Mouse (Mus musculus): ENCODE results near the gene Stt3a.

Stt3a gene

DNA sequence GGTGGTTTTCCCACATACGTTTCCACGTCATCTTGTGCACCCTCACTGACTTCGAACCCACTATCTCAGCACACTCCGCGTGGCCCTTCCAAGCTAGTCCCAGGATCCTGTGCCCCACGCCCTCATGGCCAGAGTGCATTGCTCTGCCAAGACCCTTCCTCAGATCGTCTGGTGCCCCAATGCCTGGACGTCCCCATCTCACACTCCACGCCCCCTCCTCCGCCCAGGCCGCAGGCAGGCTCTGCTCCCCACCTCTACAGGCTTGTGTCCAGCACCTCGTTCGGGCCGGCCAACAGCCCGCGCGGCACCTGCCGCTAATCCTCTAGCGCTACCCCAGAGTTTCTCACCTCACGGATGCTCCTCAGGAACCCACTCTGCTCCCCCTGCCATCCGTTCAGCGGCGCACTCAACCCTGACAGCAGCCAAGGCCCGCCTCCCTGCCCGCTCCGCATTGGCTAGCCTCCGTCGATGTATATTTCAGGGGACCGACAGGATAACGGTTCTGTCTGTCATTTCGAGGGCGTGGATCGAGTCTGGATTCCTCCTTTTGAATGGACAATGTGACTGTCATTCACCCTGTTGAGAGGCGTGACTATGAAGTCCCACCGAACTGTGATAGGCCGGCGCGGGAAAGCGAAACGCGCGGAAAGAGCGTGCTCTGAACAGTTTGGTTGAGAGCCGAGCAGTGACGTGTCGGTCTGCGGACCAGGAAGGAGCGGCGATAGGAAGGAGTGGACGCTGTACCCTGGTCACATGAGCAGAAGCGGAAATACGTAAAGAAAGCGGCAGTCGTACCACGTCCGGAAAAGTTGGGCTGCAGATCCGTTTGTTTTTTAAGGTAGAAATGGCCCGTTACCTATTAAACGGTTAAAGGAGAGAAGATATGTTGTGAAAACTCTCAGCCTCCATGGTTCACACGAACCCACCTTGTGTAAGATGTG is at the start of gene Stt3a:
Gene Stt3a (minus strand): TSS at position 477 of the 941 bp plus-strand sequence.
- DNase-seq (ENCODE audit: low spot score in 2 of 2), result peak; percentile 99

GRCm38 (mm10) chr9:36814486-36814885 is 47.0 kb upstream of the Stt3a start:
- no peak for DNase-seq (ENCODE audit: low spot score in 2 of 2)

DNA sequence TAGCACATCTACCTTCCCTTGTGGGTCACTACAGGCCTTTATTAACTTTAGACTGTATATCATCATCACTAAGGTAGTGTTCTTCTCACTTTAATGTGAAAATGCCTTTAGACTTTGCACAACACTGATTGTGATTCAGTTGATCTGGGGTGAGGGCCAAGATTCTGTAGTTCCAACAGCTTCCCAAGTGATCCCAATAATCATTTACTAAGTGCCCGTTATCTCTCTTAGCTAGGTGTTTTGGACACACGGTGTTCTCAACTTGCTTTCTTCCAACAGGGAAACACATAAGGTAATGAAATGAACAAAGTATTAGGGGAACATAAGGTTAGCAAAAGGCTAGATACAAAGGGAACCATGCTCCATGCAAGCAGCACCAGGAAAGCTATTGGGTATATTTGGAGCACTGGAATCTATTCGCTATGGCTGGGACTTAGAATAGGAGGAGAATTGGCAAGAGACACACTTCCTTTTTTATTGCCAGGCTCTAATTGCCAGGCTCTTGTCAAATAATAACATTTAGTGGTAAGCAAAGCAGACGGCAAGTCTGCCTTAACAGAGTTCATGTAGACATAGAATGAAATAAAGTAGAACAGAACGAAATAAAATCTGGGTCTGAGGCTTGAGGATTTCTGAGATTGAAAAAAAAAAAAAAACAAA is 40.8 kb upstream of the Stt3a start:
- DNase-seq (ENCODE audit: low spot score in 2 of 2), result no peak

DNA sequence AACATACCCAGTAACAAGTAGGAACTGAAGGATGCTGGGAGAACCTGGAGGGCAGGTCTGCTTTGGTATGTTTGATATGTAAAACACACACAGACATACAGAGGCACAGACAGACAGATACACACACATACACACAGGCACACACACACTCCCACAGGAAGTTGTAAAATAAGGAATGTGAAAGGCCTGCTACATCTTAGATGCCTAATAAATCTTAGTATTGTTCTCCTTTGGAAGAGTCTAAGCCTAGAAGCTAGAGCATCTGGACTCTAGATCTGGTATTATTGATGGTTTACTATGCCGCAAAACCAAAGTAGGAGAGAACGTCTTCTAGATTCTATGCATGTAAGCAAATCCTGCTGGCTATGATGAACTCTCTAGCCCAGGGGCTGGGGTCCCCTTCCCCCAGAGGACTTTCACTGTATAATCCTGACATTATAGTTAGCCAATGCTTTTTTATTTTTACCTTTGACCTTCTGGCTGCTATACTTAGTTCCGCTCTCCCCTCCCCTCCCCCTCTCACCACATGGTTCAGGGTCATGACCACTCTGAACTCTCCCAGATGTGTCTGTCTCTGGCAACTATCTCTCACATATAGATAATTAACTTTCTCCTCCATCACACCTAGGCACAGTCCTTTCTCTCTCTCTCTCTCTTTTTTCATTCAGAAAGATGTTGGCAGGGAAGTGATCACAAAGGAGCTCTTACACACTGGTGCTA is 37.9 kb upstream of the Stt3a start:
- DNase-seq (ENCODE audit: low spot score in 2 of 2), result no peak

GRCm38 (mm10) chr9:36803926-36804325 is 36.4 kb upstream of the Stt3a start:
- no peak for DNase-seq (ENCODE audit: low spot score in 2 of 2)

GRCm38 (mm10) chr9:36803386-36803785 is 35.9 kb upstream of the Stt3a start:
- DNase-seq (ENCODE audit: low spot score in 2 of 2), result no peak

GRCm38 (mm10) chr9:36802951-36803350 is 35.5 kb upstream of the Stt3a start:
- DNase-seq (ENCODE audit: low spot score in 2 of 2), result no peak

- no peak for DNase-seq (ENCODE audit: low spot score in 2 of 2)
Measured at GRCm38 (mm10) chr9:36801961-36802360, 34.5 kb upstream of the Stt3a start.

GRCm38 (mm10) chr9:36796781-36797555 is 29.5 kb upstream of the Stt3a start, which contains the start of gene Ei24:
Ei24 (minus strand) TSS chr9:36797393.
- peak; percentile 77 to 88 for DNase-seq (ENCODE audit: low spot score in 2 of 2)

DNA sequence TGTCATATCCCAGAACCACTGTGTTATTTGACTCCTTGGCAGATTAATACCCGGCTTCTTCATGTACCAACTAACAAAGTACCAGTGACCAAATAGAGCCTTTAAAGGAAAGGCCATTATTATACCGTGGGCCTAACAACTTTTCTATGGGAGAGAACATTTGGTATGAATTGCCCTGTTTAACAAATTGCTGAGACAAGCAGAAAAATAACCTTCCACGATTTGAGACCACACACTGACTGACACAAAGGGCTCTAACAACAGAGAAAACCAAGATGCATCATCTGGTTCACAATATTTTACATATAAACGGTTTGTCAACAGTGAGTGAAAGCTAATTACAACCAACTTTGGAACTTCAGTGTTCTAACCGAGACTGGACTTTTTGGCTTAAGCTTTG is 28.7 kb upstream of the Stt3a start:
- DNase-seq (ENCODE audit: low spot score in 2 of 2), result no peak

DNA sequence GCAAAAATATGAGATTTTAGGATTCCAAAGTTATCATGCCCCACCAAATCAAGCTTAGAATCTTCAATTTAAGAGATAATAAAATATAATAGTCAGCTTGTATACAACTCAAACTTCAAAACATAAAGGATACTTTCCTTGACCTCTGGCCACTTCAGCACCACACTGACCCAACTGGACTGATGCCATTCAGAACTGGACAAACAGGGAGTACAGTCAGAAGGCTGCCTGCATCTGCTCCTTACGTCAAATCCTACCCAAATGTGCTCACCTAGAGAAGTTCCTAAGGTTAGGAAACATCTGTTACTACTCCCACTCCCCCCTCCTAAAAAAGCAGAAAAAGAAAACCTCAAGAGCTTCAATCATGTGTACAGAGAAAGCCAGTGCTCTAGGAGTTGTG is 28.1 kb upstream of the Stt3a start:
- no peak for DNase-seq (ENCODE audit: low spot score in 2 of 2)

GRCm38 (mm10) chr9:36794487-36794886 is 27.0 kb upstream of the Stt3a start:
- DNase-seq (ENCODE audit: low spot score in 2 of 2), result no peak

DNA sequence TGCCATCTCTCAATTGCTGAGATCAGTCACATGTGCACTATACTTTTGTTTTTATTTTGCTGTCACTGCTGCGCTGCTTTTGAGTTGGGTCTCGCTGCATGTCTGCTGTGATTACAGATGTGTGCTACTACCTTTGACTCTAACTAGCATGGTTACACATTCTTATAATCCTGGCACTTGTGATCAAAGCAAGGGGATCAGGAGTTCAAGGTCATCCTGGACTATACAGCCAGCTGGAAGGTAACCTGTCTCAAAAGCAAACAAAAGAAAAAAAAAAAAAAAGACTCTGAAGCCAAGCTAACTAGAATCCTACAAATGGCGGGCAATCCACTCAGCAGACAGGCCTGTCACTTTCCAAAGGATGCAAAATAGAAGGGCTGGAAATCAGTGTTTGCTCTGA is 24.7 kb upstream of the Stt3a start:
- no peak for DNase-seq (ENCODE audit: low spot score in 2 of 2)

- DNase-seq (ENCODE audit: low spot score in 2 of 2), result no peak
Measured at GRCm38 (mm10) chr9:36783921-36784320, 16.4 kb upstream of the Stt3a start.

- DNase-seq (ENCODE audit: low spot score in 2 of 2), result no peak
Measured at GRCm38 (mm10) chr9:36769048-36769413, 1.6 kb upstream of the Stt3a start.

DNA sequence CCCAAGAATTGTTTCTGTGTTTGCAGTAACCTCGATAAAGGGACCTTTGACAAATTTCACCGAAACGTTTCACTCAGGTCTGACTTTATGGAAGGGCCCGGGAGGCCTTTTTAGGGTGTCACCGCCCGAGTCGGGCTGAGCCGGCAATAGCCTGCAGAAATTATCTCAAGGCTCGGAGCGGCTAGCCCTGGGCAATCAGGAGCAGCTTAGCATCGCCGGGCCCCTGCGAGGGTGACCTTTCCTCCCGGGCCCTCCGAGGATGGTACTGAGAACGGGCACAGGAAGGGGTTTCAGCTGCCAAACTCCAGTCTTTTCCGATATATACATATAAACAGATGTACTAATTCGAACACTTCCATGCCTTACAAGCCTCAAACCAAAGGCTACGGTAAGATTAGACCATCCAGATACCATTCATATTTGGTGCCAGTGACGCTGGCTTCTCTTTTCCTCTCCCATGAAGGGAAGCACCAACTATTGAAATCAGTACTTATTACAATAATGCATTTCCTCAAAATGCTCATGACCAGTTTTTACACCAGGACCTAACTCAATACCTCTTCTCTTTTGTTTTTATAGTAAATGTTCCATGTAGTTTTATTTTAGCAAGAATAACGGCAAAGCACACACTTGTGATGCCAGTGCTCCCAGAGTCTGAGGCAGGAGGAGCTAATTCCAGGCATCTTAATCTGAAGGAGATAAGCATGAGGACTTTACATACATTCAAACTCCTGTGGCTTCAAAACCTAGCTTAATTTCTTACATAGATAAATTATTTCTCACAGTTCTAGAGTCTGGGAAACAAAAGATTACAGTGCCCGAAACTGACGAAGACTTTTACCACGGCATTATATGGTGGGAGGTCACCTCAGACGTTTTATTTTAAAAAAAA is 923 bp upstream of the Stt3a start:
- peak; percentile 27 to 53 for DNase-seq (ENCODE audit: low spot score in 2 of 2)

GRCm38 (mm10) chr9:36764378-36764777 is 3.1 kb downstream of the Stt3a start:
- DNase-seq (ENCODE audit: low spot score in 2 of 2), result no peak

- DNase-seq (ENCODE audit: low spot score in 2 of 2), result no peak
Measured at GRCm38 (mm10) chr9:36727034-36727755, 40.3 kb downstream of the Stt3a start, which contains the start of gene Chek1. Chek1 (minus strand) TSS chr9:36727065.

DNA sequence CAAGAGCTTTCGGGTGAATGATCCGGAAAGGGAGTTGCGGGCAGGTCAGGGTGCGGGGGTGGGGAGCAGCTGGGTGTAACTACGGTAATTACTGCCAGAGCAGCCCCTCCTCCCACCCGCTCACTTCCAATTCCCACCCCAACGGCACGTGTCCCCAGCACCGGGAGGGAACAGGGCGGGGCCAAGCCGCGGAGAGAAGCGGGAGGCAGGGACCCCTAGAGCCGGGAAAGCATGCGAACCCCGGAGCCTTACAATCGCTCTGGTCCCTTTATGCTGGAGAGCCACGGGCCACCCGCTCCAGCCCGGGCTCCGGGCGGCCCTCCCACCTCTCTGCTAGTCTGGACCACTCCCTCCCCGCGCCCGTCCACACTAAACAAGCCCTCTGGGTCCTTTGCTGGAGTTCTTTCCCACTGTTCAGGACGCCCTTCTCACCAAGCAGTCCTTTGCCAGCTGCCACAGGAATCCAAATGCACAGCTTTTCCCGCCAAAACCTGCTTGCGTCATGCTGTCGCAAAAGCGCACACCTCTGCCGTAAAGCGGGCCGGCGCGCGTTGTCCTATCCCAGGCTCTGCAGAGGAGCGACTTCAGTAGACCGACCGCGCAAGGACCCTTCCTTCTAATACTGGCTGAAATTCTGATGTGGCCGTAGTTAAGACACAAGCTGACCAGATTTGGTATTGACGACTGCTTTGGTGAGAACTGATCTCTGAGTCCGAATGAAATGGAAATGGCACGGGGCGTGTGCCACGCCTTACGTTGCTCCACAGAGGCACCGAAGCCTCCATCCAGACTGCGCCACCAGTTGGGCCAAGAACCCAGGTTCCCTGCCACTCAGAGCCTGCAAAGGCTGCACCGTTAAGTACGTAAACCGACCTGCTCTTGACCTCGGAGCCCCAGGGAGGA is 41.1 kb downstream of the Stt3a start:
- DNase-seq (ENCODE audit: low spot score in 2 of 2), result peak; percentile 84 to 92

Data from frontal cortex, postnatal 10 days (tissue).